Mouse (Mus musculus): ENCODE measurements around the gene Pin1rt1. TPM values are rescaled to one million over a fixed set of nuclear protein-coding genes. Genes with fewer than 3 reads are reported as not detected.

The Pin1rt1 gene
- total RNA-seq, 4 experiments from 2014 or later, result not detected

DNA sequence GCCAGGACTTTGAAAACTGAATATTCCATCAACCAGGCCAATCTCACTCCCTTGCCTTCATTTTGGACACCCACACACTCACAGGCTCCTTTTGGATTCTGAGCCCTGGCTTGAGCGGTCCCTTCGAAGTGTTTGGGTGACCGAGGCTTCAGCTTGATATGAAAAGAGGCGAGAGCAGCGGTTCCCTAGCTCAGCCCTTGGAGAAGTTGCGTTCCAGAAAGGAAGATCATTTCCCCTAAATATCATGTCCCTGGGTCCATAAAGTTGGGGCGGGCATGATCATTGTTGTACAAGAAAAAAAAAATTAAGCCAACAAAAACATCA is 3.7 kb downstream of the Pin1rt1 start:
- no peak for DNase-seq (ENCODE audit: low spot score in 2 of 2)

DNA sequence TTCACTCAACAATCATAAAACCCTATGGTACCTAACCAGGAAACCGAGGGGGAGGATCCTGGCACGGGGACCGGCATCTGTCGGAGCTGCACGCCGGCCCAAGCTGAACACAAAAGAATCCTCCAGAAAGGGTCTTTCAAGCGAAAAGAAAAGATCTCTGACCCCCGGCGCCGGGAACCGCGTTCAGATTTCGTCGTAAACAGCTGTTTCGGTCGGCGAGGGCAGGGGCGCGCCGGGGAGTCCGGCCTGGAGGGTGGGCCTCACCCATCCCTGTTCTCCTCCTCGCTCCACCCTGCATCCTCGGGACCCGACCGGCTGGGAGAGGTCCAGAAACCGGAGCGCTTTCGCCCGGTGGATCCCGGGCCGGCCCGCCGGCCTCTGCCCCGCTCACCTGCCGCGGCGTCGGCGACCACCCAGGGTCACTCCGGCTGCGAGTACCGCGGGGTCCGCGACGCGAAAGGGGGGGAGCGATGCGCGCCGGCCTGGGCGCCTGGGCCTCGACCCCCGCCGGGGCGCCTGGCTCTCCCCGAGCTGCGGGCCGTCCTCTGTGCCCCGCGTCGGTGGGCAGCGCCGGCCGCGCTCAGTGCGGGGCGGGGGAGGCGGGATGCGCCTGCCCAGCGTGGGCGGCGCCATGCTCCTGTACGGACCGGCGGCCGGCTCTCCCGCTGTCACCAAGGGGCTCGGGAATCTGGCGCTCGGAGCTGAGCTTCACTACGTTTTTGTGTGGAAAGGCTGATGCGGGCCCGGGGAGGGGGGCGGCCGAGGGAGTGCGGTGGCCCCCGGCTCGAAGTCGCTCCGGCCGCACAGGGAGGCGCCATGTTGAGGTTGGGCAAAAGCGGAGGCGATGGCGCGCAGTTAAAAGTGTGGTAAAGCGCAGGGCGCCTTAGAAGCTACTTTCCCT is 4.3 kb downstream of the Pin1rt1 start, which contains the start of gene Tcp11l1:
Gene Tcp11l1, minus strand, starts transcription at position 585 of the 901 bp plus-strand sequence.
- peak; percentile 31 to 46 for DNase-seq (ENCODE audit: low spot score in 2 of 2)

DNA sequence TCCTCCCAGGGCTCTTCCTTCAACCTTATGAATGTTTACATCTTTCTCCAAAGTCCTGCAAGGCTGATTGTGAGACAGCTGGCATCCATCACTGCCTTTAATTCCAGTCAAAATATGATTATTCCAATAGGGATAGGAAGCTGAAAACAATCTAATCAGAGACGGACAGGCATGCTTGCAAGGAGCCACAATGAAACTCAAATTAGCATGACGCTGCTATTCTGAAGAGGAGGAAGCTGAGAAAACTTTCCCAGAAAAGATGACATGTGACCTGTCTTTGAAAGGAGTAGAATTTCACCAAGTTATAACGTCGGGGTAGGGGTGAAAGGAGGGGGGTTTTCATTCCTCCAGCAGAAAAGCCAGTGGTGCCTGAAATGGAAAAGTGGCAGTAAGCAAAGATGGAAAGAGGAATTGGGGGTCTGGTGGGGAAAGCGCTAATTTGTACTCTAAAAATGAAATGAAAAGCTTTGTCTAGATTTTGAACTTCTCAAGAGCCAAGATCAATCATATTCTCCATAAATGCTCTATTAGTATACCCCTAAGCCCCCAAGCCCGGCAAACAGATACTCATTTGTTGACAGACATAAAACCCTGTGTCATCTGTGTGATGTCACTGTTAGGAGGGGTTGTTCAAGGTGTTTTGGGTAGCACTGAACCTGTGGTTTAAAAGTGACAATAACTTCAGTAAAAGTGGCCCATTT is 5.4 kb downstream of the Pin1rt1 start:
- no peak for DNase-seq (ENCODE audit: low spot score in 2 of 2)

GRCm38 (mm10) chr2:104709786-104710337 is 6.3 kb downstream of the Pin1rt1 start:
- DNase-seq (ENCODE audit: low spot score in 2 of 2), result no peak

DNA sequence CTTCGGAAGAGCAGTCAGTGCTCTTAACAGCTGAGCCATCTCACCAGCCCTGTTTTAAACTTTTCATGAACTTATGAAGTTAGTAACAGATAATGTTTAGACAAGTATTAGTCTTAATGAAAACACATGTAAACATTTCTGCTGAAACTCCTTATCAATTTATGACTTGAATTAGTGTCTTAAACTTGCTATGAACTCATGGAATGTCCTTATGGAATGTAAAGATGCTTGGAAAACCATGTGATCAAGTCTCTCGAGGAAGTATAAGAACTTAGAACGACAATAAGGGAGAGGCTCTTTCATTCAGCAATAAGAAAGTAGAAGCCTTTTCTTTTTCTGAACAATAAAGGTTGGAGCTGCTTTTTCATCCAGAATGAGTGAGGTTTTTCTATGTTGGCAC is 11.8 kb downstream of the Pin1rt1 start:
- no peak for DNase-seq (ENCODE audit: low spot score in 2 of 2)

- no peak for DNase-seq (ENCODE audit: low spot score in 2 of 2)
Observed at GRCm38 (mm10) chr2:104703158-104703557, 13.0 kb downstream of the Pin1rt1 start.

- peak in 1 of 2 experiments; percentile 4 for DNase-seq (ENCODE audit: low spot score in 2 of 2)
Observed at GRCm38 (mm10) chr2:104699659-104700058, 16.5 kb downstream of the Pin1rt1 start.

- no peak for DNase-seq (ENCODE audit: low spot score in 2 of 2)
Observed at GRCm38 (mm10) chr2:104692551-104692950, 23.6 kb downstream of the Pin1rt1 start.

GRCm38 (mm10) chr2:104690720-104691119 is 25.5 kb downstream of the Pin1rt1 start:
- DNase-seq (ENCODE audit: low spot score in 2 of 2), result no peak

DNA sequence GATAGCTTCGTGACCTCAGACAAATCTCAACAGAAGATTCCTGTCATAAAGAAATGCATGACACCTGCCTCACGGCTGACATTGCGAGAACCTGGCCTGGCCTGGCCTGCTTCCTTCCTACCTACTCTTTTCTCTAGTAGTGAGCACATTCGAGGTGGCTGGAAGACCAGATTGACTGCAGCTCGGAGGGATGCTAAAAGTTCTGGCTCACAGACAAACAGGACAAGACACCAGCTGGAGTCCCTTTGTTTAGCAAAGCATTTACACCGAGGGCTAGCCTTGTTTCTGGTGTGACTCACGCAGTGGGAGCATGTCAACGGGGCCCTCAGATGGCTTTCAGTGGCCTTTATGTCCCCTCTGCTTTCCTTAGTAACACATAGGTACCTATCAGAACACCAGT is 27.5 kb downstream of the Pin1rt1 start:
- DNase-seq (ENCODE audit: low spot score in 2 of 2), result no peak

DNA sequence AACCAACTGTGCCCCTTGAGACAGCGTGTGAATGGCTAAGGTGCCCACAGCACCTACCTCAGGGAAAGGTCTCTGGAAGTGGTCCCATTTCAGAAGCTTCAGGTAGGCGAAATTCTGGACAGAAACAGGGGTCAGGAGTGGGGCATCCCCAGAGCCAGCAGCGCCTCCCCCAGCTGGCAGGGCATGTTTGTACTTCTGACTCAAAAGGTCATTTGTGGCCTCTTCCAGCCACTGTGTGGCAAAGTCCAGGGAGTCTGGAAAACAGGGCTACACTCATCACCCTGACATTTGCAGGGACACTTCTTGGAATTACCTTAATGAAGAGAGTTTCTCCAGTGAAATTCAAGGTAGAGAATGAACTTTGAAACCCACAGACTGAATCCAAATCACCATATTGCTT is 27.9 kb downstream of the Pin1rt1 start:
- DNase-seq (ENCODE audit: low spot score in 2 of 2), result no peak

DNA sequence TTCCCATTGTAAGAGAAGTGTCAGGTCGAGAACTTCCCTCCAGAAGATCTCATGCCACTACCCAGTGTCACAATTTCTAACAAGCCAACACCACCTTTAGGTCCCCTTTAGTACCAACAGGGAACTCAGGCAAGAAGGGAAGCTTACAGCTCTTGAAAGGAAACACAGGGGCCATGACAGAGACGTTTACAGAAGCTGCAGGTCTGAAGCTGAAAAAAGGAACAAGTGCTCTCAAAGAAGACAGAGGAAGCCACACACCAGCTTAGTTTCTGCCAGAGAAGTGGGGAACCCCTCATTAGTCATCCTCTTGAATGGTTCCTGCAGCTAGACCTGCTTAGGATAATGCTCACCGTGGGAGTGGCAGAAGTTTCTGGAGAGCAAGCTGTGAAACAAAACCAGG is 28.9 kb downstream of the Pin1rt1 start:
- DNase-seq (ENCODE audit: low spot score in 2 of 2), result no peak

DNA sequence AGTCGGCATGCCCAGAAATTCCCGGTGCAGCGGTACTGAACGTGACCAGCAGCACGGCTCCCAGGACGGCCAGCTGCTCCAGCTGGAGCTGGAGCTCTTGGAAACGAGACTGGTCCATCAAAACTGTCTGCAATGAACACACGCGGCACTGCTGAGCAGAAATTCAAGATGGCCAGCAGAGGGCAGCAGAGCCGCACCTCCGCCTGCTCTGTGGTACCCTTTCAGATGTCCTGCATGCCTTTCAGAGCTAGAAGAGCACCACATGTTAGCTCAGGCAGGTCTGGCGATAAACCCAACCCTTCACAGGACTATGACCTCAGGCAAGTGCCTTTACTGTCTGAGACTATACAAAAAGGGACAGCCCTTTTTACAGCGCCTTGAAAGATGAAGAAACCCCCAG is 30.8 kb downstream of the Pin1rt1 start:
- DNase-seq (ENCODE audit: low spot score in 2 of 2), result peak; percentile 15 to 52

DNA sequence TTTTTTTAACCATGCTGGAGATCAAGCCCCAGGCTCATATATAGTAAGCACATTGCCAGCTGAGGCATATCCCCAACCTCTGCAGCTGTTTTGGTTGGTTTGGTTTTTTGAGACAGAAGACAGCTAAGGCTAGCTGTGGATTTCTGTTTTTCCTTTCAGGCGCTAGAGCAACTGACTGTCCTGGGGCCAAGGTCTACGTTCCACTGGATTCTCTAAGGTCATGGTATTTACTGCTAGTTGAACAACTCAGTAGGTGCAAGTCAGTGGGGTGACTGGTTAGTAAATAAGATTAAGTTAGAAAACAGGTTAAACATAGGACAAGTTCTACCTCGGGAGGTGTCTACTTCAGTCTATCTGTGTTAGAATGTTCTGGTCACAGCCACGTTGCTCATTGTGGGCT is 31.4 kb downstream of the Pin1rt1 start:
- no peak for DNase-seq (ENCODE audit: low spot score in 2 of 2)

- DNase-seq (ENCODE audit: low spot score in 2 of 2), result no peak
Observed at GRCm38 (mm10) chr2:104677326-104677725, 38.9 kb downstream of the Pin1rt1 start.

DNA sequence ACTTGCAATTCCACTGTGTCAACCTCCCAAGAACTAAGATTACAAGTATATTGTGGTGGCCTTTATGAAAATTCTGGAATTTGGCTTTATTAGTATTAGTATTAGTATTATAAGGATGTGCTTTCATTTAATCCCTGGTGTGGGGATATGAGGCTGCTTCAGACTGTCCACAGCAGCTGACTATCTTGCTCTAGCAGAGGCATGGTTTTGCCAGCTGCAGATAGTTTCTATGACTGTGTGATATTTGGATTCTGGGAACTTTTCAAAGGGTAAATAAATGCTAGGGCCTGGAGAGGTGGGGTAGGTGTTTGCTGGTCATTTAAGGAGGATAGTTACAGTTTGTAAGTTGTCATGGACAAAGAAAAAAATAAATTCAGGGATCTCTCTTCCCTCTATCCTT is 44.5 kb downstream of the Pin1rt1 start:
- DNase-seq (ENCODE audit: low spot score in 2 of 2), result no peak

DNA sequence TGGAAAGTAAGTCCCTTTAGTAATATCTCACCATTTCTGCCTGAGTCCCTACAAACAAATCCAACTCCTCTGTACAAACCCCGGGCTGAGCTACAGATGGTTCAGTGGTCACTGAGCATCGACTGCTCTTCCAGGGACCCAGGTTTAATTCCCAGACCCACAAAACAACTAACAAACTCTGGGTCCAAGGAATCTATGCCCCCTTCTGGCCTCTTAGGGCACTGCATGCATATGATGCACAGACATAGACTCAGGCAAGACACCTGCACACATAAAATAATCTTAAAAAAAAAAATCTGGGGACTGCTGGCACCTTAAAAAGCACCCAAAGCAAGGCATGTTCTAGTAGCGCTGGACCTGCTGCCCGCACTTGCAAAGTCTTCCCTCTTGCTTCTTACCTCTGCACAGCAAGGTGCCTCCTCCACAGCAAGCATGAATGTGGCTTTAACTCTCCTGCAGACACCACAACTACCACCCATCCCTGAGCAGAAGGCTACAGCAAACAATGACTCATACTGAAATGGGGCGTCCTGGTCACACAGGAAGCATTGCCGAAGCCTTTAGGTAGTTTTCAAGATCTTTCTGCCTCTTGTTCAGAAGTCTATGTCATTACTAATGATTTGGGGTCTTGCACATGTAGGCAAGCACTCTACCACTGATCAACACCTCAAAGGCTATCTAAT is 46.9 kb downstream of the Pin1rt1 start:
- no peak for DNase-seq (ENCODE audit: low spot score in 2 of 2)

Other genes with a start within 250 kb of the Pin1rt1 start
- gene Hipk3, start 221.9 kb downstream of the Pin1rt1 start, total RNA-seq (2022), result 100 to 1,000 TPM; 264 to 309 (median 281) TPM
- 1 to 10 TPM; 5.9 to 7.9 (median 6.9) TPM for gene Cstf3, start 125.9 kb downstream of the Pin1rt1 start, total RNA-seq (2022)
- gene Tcp11l1, start 4.2 kb downstream of the Pin1rt1 start, total RNA-seq (2022), result 10 to 100 TPM in 1 of 4 experiments, 1 to 10 TPM in 3; 8.7 to 11.7 (median 9.2) TPM
- 1 to 10 TPM; 1.4 to 2.9 (median 2.5) TPM for gene Depdc7, start 26.5 kb upstream of the Pin1rt1 start, total RNA-seq (2022)
- gene Qser1, start 100.4 kb upstream of the Pin1rt1 start, total RNA-seq (2022), result 10 to 100 TPM; 62.5 to 83.1 (median 69.3) TPM
- under 1 TPM; 0.27 to 0.38 (median 0.32) TPM for gene Prrg4, start 133.5 kb upstream of the Pin1rt1 start, total RNA-seq (2022)
- 1 to 10 TPM; 2.0 to 4.5 (median 4.2) TPM for gene Ccdc73, start 151.4 kb upstream of the Pin1rt1 start, total RNA-seq (2022)